Mouse (Mus musculus): ENCODE measurements around the gene Cdk2ap2. TPM values are rescaled to one million over a fixed set of nuclear protein-coding genes. Genes with fewer than 3 reads are reported as not detected.
"Not testable (repeated sequence)": the region's sequence is repeated elsewhere in the genome, so short reads cannot be mapped to it uniquely, and the experiment has no call there.

Gene Cdk2ap2
- 10 to 100 TPM; 28.9 to 37.6 TPM for total RNA-seq (2021)

DNA sequence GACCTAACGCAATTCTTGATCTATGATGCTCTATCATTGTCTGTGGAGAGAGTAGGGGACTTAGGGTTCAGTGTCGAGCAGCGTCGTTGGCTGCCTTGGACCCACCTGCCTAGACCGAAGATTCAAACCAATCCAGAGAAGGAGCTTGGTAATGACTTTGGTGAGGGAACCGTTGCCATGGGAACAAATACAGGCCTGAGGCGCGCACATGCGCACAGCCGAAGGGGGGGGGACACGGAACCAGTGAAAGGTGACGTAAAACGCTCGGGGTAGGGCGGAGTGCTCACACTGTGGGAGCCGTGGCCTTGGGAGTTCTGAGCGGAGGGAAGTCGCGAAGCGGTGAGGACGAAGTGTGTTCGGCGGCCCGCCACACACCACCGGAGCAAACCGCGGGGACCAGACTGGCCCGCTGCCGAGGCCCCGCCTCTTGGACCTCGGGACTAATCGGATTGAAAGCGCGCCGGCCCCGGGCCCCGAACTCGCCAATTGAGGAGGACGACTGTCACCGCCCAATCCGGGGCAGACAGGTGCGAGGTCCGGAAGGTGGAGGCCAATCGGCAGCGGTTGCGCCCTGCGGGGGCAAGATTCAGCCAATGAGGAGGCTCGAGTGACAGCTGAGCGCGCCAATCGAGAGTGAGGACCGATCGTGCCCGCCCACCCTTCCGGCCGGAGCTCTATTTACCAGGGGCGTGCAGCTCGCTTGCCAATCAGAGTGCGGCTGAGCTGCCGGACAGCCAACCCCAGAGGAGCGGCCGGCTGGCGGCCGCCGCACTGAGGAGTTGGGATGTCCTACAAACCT, at the start of gene Cdk2ap2:
TSS of gene Cdk2ap2 (plus strand) at position 541 of the 799 bp plus-strand sequence.
- DNase-seq (ENCODE audit: extremely low spot score in 1 of 2, low spot score in 1 of 2) = peak; percentile 100

- peak; percentile 36 to 84 for DNase-seq (ENCODE audit: extremely low spot score in 1 of 2, low spot score in 1 of 2)
These were observed 49.1 kb upstream of the Cdk2ap2 start for GRCm38 (mm10) chr19:4047859-4048258.

DNA sequence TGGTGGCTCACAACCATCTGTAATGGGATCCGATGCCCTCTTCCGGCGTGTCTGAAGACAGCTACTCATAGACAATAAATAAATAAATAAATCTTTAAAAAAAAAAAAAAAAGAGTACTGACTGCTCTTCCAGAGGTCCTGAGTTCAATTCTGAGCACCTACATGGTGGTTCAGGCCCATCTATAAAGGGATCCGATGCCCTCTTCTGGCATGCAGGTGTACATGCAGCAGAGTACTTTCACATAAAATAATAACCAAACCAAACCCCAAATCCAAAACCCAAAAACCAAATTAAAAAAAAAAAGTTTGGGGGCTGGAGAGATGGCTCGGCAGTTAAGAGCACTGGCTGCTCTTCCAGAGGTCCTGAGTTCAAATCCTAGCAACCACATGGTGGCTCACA, 47.9 kb upstream of the Cdk2ap2 start:
- DNase-seq (ENCODE audit: extremely low spot score in 1 of 2, low spot score in 1 of 2) = not testable (repeated sequence)

- DNase-seq (ENCODE audit: extremely low spot score in 1 of 2, low spot score in 1 of 2) = no peak
These were observed 46.0 kb upstream of the Cdk2ap2 start for GRCm38 (mm10) chr19:4051016-4051415.

DNA sequence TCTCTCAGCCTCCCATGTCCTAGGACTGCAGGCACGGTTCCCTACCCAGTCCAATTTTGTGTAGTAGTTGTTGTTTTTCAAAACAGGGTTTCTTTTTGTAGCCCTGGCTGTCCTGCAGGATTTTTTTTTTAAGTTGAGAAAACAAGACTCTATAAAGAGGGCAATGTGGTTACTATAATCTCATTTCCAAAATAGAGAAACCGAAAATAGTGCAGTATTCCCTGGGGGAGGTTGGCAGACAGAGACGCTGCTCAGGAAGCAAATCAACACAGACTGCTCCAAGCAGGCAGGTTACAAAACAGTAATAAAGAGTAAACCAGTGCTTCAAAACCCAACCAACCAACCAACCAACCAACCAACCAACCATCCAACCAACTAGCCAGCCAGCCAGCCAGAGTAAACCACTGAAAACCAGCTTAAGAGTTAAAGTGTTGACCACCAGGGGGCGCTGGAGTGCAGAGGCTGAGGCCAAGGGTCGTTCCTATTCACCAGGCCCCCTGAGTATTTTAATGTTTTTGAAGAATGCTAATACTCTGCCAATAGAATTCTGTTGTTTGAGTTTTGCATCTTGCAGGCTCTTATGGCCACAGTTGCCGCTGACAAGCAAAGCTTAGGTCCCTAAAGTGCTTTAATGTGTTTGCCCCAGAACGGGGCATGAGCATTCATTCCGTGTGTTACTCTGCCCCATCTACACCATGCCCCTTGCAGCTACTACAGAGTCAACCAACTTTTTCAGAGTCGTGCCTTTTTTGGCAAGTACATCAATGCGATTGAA, 45.1 kb upstream of the Cdk2ap2 start:
- DNase-seq (ENCODE audit: extremely low spot score in 1 of 2, low spot score in 1 of 2) = peak; percentile 56 to 82

- DNase-seq (ENCODE audit: extremely low spot score in 1 of 2, low spot score in 1 of 2) = no peak
These were observed 44.4 kb upstream of the Cdk2ap2 start for GRCm38 (mm10) chr19:4052516-4053030.

GRCm38 (mm10) chr19:4054613-4055012, 42.4 kb upstream of the Cdk2ap2 start:
- no peak for DNase-seq (ENCODE audit: extremely low spot score in 1 of 2, low spot score in 1 of 2)

DNA sequence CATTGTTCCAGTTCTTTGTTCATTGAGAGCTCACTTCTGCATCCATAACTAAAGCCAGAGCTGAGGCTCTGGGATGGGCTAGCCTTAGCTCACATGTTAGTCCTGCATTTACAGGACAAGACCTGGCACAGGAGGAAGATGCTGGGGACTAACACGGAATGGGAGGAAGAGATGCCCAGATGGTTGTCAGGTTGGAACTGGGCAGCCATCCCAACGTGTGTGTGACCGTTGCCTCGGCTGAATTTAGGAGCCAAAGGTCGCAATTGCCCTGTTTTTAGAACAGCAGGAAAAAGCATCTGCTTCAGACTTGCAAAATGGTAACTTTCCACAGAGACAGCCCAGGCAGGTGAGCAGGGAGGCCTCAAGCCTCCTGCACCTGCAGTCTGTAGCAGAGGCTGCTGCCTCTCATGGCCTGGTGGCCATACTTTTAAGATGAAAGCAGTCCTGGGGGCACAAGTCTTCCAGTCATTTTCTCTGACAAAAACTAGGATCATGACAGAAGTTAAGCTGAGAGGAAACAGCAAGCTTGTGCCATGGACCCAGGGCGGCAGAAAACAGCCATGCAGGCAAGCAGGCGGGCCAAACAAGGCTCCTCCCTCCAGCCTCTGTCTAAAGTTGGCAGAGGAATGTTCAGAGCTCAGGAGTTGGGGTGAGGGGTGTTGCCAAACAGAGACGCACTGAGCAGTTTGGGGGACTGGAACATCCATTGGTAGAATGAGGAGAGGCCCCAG, 41.6 kb upstream of the Cdk2ap2 start:
- no peak for DNase-seq (ENCODE audit: extremely low spot score in 1 of 2, low spot score in 1 of 2)

DNA sequence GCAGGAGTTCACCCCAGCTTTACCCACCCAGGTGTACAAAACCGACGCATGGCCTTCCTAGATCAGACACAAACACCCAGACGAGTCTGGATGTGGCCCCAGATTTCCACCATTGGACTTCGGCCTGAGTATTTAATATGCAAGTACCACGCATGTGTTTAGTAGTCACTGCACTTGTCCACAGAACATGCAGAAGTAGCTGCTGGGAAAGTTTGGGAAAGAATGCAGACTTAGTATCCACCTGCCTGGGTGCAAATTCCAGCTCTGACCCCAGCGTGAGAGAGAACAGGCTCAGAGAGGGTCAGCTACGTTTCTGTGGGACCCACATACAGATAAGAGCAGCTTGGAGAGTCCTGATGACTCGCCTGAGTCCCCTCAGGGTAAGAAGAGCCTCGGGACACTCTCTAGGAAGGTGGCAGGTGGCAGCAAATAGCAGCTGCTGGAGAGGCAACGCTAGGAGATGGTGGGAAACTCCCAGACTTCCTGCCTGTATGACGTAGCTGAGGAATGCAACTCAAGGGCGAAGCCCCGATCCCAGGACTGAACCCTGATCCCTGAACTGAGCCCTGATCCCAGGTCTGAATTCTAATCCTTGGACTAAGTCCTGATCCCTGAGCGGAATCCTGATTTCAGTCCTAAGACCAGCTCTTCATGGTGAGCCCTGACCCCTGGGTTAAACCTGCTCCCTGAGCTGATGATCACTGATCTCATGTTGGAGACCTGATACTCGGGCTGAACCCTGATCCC, 40.9 kb upstream of the Cdk2ap2 start:
- DNase-seq (ENCODE audit: extremely low spot score in 1 of 2, low spot score in 1 of 2) = no peak

DNA sequence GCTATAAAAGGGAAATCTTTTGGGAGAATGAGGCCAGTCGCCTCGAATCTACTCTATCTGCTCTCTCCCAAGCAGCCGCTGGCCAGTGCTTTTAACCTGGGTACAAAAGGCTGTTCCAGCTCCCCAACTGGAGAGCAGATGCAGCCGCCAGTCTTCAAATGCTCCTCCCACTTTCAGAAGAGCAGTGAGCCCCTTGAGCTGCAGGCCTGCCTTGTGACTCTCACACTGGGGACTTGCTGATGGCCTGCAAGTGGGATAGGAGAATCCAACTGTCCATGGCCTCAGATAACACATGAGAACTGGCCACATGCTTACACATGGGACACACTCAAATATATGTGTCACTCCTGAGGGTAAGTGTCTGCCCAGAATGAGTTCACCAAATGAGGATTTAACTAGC, 40.3 kb upstream of the Cdk2ap2 start:
- no peak for DNase-seq (ENCODE audit: extremely low spot score in 1 of 2, low spot score in 1 of 2)

DNA sequence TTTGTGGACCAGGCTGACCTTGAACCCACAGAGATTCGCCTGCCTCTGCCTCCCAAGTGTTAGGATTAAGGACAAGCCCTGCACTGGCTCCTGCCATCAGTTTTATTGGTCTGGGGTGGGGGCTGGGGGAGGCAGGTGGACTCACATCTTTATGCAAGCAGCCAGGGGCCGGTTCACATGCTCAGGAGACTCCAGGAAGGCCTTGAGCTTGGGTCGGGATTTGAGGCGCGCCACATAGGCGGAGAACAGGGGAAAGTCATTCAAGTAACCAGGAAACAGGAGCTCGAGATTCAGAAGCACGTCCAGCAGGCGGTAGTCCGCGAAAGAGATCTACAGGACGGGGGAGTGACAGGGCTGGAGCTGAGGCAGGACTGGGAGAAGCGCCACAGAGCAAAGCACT, 39.6 kb upstream of the Cdk2ap2 start:
- no peak for DNase-seq (ENCODE audit: extremely low spot score in 1 of 2, low spot score in 1 of 2)

GRCm38 (mm10) chr19:4057962-4058361, 39.0 kb upstream of the Cdk2ap2 start:
- DNase-seq (ENCODE audit: extremely low spot score in 1 of 2, low spot score in 1 of 2) = no peak

GRCm38 (mm10) chr19:4058581-4058980, 38.4 kb upstream of the Cdk2ap2 start:
- no peak for DNase-seq (ENCODE audit: extremely low spot score in 1 of 2, low spot score in 1 of 2)

DNA sequence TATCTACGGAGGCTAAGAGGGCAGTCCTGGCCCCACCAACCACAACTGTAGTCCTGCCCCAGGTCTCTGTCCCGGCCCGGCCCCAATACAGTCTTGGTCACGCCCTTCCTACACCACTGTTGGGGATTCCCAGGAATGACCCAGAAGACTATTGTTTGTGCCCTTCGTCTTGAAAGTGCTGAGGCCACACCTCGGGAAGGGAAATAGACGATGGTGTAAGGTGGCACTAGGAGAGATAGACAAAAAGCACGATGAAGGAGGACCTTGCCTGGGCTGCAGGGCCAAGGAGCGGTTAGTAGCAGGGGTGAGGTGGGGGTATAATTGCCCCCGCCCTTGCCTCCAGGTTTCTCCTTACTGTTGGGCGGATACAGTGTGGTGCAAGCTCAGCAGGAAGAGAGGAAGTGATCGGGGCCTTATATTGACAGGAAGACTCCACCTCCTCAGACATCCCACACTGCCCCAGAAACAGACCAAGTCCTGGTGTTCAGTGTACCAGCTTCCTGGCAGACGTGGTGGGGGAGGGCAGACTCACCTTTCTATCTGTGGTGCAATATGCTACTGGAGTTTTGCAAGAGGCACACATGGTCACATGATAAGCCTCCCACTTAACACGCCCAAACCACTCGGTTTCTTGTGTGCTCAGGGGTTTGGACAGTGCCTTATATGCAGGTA, 37.8 kb upstream of the Cdk2ap2 start, which contains the start of gene Gstp3:
TSS of gene Gstp3 (minus strand) at position 501 of the 672 bp plus-strand sequence.
- DNase-seq (ENCODE audit: extremely low spot score in 1 of 2, low spot score in 1 of 2) = no peak

- DNase-seq (ENCODE audit: extremely low spot score in 1 of 2, low spot score in 1 of 2) = not testable (repeated sequence)
These were observed 36.7 kb upstream of the Cdk2ap2 start for GRCm38 (mm10) chr19:4060044-4060898.

DNA sequence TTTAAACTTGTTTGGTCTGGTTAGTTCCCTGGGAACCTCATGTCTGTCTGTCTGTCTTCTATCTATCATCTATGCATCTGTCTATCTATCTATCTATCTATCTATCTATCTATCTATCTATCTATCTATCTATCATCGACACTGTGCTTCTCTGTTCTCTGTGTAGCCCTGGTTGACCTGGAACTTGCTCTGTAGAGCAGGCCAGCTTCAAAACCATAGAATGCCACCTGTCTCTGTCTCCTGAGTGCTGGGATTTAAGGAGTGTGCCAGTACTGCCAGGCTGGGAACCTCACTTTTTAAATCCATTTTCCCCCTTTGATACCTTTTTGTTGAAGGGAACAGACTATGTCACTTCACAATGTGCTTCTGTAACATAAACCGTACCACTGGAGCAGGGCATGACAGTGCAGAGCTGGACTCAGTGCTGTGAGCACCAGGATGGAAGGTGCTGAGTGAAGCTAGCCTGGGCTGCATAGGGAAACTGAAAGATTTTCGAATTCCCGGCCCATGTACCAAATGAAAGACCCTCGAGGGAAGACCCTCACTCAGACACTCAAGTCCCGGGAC, 36.0 kb upstream of the Cdk2ap2 start:
- DNase-seq (ENCODE audit: extremely low spot score in 1 of 2, low spot score in 1 of 2) = no peak

DNA sequence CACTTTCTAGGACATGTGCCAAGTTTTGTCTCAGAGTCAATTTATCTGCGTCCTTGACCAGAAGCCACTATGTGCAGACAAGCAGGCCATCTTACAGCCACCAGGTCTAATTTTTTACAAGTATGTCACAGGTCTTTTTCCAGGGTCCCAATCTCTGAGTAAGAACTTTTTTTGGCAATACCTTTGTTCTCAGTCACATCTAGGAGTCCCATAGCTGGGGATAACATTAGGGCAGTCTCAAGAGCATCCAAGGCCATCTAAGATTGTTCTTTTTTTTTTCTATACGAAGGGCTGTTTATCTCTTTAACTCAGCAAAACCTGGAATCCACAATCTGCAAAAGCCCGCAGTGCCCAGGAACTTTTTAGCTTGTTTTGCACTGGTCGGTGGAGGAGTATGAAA, 33.6 kb upstream of the Cdk2ap2 start:
- DNase-seq (ENCODE audit: extremely low spot score in 1 of 2, low spot score in 1 of 2) = not testable (repeated sequence)

DNA sequence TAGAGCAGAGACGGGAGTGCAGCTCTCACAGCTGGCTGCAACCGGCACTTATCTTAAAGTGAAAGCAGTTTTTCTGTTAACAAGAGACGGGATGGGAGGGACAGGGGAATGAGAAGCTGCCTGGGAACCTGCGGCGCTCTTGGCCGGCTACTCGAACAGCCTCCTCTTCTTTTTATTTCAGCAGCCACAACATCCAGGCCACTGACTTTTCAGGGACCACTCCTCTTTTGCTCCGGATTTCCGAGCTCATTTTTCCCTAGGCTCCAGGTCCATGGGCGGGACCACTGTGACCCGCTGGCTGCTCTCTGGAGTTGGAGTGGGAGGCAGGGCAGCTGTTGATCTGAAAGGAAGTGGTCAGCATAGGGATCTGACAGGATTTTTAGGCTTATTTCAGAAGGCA, 32.5 kb upstream of the Cdk2ap2 start:
- DNase-seq (ENCODE audit: extremely low spot score in 1 of 2, low spot score in 1 of 2) = not testable (repeated sequence)
